Mouse (Mus musculus) cerebellum, adult 18-20 months (tissue): ENCODE results near the gene Otud5.
A peak's percentile ranks its signal among the peaks of the same experiment; 100 is the strongest.
"Not testable (repeated sequence)": the region's sequence is repeated elsewhere in the genome, so short reads cannot be mapped to it uniquely, and the experiment has no call there.

Experiments used
- DNase-seq, 2 experiments: peaks; one replicate each; pipeline ENCODE4 v3.0.0; 2021

Gene Otud5

GRCm38 (mm10) chrX:7841163-7842162 lies at the start of gene Otud5:
Gene Otud5, plus strand, starts transcription at chrX:7841364.
- DNase-seq = peak; percentile 91 to 96

DNA sequence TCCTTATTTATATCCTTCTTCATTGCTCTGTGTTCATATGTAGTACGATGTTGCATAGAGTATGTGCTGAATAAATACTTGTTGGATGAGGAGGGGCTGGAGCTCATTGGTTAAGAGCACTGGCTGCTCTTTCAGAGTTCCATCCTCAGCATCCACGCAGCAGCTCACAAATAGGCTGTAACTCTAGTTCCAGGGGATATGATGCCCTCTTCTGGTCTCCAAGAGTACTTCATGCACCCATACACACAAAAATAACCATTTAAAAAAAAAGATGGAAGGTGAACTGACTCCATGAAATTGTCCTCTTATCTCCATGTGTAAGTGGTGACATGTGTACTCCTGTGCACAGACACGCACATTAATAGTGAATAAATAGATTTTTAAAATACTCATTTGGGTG lies 47.8 kb upstream of the Otud5 start:
- peak in 1 of 2 experiments; percentile 15 for DNase-seq

DNA sequence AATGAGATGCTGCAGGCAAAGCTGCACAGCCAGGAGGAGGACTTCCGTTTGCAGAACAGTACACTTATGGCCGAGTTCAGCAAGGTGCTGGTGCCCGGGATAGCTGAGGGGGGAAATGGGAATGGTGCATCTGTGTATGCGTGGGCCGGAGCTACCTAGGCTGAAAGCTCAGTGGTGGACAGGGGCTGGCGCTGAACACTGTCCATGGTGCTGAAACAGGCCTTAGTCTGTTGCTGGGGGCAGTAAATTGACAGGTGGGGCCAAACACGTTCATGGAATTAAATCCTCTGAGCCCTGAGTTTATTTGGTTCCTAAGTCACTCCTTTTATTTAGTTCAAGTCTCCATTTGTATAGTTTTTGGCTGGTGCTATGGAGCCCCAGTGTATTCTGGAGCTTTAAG lies 46.1 kb upstream of the Otud5 start:
- DNase-seq = no peak

DNA sequence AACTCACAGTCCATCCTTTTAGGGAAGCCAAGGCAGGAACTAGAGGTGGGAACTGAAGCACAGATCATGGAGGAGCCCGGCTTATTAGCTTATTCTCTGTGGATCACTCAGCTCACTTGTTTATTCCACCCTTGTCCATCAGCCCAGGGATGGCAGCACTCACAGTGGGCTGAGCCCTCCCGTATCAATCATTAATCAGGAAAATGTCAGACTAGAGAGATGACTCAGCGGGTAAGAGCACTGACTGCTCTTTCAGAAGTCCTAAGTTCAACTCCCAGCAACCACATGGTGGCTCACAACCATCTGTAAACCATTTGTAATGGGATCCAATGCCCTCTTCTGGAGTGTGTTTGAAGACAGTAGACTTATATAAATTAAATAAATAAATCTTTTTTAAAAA lies 43.8 kb upstream of the Otud5 start:
- DNase-seq = no peak

DNA sequence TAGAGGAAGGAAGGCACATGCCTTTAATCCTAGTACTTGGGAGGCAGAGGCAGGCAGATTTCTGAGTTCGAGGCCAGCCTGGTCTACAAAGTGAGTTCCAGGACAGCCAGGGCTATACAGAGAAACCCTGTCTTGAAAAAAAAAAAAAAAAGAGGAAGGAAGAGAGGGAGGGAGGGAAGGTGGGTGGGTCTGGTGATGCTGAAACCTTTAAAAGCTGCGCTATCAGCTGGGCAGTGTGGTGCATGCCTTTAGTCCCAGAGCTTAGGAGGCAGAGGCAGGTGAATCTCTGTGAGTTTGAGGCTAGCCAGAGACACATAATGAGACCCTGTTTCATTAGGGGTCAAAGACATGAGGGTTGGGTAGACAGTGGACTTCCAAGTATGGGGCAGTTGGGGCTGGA lies 39.0 kb upstream of the Otud5 start:
- DNase-seq = not testable (repeated sequence)

- not testable (repeated sequence) for DNase-seq
Measured at GRCm38 (mm10) chrX:7815016-7815415, 26.1 kb upstream of the Otud5 start.

- peak; percentile 22 to 36 for DNase-seq
Measured at GRCm38 (mm10) chrX:7821865-7822779, 19.0 kb upstream of the Otud5 start, which contains the start of gene Kcnd1. Gene Kcnd1, plus strand, starts transcription at chrX:7822289.

DNA sequence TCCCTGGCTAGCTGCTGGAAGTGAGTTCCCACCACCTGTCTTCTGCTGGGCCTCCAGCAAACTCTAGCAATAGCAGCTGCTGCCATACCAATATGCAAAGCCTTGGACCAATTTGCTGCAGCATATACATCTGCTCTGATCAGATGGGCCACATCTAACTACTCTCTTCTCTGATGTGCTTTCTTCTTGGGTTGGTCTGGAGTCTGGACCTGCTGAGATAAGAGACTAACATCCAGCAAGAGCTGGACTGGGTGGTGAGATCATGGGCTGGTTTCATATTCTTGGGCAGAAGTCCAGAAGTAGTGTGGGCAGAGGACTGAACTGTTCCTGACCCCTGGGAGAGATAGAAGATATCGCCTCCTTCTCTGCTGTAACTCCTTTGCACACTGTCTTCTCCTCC lies 4.0 kb upstream of the Otud5 start:
- no peak for DNase-seq

DNA sequence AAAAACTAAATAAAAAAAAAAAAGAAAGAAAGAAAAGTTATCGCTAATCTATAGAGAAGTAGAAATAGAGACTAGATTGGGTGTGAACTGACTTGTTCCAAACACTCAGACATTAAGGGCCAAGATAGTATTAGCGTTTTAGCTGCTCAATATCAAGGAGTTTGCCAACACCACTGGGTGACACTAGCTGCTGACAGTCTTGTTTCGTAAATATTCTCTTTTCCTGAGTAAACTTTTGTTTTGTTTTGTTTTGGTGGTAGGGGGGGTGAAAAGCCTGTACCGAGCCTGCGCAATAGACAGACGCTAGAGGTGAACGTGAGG lies 362 bp upstream of the Otud5 start:
- DNase-seq = no peak

DNA sequence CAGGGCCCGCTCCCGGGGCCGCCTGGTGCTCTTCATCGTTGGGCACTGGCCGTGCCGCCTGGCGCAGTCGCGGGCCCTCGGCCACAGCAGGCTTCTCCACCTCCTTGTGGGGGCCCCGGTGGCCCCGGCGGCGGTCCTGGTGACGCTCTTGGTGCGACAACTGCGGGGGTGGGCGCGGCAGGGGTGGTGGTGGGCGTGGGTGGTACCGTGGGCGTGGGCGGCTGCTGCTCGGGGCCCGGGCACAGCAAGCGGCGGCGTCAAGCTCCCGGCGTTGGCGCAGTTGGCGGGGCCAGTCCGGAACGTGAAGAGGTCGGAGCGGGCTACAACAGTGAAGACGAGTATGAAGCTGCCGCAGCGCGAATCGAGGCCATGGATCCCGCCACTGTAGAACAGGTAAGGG lies 1.2 kb downstream of the Otud5 start:
- DNase-seq = peak in 1 of 2 experiments; percentile 43

GRCm38 (mm10) chrX:7847845-7848244 lies 6.7 kb downstream of the Otud5 start:
- DNase-seq = no peak

GRCm38 (mm10) chrX:7854578-7854977 lies 13.4 kb downstream of the Otud5 start:
- peak; percentile 47 for DNase-seq

DNA sequence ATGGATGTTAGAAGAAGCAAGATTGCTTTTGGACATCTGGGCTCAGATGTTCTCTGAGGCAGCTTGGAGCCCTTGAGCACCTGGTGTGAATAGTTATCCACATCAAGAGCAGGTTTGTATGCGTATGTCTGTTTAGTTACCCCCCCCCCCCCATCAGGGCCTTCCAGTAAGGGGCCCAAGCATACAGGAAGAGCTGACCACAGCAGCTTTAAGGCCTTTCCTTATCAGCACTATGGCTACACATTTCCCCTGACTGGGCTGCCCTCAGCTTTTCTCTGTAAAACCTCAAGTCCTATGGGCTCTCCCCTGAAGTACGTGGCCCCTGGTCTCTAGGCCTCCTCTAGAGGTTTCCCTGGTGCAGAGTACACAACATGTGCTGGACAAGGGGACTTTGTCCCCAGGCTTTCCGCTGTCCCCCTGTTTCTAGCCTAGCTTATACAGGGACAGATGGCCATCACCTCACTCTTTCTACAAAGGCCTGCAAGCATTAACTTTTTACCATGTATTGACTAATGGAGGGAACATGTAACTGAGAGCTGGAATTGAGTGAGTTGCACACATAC lies 18.1 kb downstream of the Otud5 start:
- DNase-seq = no peak

DNA sequence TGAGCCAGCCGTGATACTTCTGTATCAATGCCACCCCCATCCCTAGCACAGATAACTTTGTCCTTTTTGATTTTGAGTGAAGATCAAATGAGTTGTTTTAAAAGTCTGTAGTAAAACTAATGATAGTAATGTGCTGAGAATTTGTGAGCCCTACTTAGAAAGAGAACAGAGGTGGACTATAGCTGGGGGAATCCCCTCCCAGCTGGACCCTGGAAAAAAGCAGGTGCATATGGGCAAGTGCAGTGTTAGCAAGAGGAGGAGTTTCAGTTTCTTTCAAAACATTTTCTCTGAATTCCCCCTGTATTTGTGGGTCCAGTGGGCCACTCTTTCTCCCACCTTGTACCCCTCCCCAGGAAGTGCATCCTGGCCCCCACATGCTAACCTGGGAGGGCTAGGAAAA lies 22.0 kb downstream of the Otud5 start:
- no peak for DNase-seq

DNA sequence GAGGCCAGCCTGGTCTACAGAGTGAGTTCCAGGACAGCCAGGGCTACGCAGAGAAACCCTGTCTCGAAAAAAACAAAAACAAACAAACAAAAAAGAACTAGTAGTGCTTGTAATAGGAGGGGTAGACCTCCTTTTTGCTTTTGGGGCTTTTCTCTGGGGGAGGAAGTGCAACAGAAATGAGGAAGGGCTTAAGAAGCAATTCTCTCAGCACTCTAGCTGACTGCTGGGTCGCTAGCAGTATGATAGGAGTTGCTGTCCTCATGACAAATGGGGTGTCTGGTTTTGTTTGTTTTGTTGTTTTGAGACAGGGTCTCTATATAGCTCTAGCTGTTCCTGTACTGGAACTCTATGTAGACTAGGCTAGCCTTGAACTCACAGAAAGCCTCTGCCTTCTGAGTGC lies 23.4 kb downstream of the Otud5 start:
- DNase-seq = no peak

- DNase-seq = no peak
Measured at GRCm38 (mm10) chrX:7865343-7865742, 24.2 kb downstream of the Otud5 start.

DNA sequence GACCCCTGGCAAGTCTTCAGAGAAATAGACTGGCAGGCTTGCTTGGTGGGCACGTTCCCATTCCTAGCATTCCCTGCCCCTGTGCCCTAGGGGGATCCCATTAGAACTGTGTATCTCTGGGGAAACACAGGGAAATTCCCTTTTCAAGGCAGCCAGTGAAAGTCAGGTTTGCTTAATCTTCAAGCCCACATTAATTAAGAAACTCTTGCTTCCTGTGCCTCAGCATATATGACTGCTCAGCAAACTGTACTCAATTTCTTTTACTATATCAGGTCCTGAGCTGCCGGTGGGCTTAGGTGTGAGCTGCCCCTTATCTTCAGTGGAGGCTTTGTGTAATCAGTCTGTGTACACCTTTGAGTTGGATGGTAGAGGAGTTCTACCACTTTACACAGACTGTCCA lies 24.6 kb downstream of the Otud5 start:
- DNase-seq = no peak

GRCm38 (mm10) chrX:7867141-7867540 lies 26.0 kb downstream of the Otud5 start:
- DNase-seq = no peak

DNA sequence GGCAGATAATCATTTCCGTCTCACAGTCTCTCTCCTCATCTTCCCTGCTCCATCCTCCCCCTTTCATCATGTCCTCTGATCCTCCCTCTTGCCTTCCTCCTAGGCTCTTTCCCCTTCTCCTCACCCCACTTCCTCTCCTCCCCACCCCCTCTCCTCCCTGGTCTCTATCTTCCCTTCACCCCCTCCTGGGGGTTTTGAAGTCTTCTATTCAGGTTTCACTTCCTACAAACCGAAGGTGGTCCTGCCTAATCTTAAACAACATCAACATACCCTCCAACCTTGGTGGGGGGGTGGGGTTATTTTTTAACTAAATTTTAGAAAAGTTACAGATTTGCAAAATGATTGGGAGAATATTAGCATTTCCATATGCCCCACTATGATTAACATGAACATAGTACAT lies 27.3 kb downstream of the Otud5 start:
- no peak for DNase-seq

- DNase-seq = no peak
Measured at GRCm38 (mm10) chrX:7869826-7870225, 28.7 kb downstream of the Otud5 start.

- DNase-seq = peak; percentile 86 to 92
Measured at GRCm38 (mm10) chrX:7878007-7878419, 36.8 kb downstream of the Otud5 start, which contains the start of gene Pim2. Gene Pim2, plus strand, starts transcription at chrX:7878262.

GRCm38 (mm10) chrX:7878495-7878894 lies 37.3 kb downstream of the Otud5 start:
- peak; percentile 31 to 46 for DNase-seq

DNA sequence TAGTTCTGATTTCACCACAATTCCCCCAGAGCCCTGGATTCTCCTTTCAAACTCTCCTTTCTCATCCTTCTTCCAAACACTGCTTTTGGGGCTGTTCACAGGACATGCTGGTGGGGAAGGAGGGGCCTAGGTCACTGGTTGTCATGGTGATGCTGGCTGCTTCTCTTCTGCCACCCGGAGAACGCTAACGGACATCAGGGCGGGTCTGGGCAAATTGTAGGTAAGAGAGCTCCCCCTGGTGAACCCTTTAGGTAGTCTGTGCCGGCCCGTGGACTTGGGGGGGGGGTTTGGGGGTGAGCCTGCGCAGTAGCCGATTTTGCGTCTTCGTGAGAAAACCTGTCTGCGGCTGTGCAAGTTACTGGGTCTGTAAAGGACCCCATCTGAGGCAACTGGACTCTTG lies 38.7 kb downstream of the Otud5 start:
- DNase-seq = peak; percentile 70 to 82
